Mouse (Mus musculus): ENCODE data around the gene Tril.

DNA sequence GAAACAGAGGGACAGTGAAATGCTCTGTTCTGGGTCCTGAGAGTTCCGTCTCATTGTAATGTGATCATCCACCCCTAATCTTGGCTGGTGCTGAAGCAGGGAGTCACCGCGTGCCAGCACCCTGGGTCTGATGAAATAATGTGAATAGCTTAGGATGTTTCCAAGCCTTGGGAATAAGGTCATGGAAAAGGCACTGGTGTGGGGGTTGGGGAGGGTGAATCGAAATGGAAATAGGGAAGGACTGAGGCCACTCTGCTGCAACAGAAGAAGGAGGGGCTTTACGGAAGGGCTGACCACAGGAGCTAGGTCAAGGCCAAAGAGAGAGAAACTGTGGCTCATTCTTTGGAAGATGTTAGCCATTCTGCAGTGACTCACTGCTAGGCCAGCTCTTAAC, 18.7 kb downstream of the Tril start:
- TF ChIP-seq CHD2 (IDR thresholded peaks at IDR 0.05; ENCODE audit: low read depth, low read length) (no peak), HCFC1 (IDR thresholded peaks at IDR 0.05; ENCODE audit: borderline replicate concordance, insufficient read depth, low read length) (no peak), MAFK (IDR thresholded peaks at IDR 0.05; ENCODE audit: insufficient read depth, low read depth, low read length) (no peak), ZNF384 (IDR thresholded peaks at IDR 0.05; ENCODE audit: low read depth, low read length) (no peak)

All from ES-E14 (cell line).